Mouse (Mus musculus) adrenal gland, postnatal 36 days (tissue): ENCODE results near the gene Rbfox1. TPM values are rescaled to one million over a fixed set of nuclear protein-coding genes. Genes with fewer than 3 reads are reported as not detected.

Experiments
- DNase-seq, 2 experiments: peaks; one replicate each; pipeline ENCODE4 v3.0.0; 2021; ENCODE audit warnings: mixed read lengths in 1 of 2
- long read RNA-seq, 2 experiments: library from polyadenylated mRNA; stranded (forward); transcript quantifications; one replicate each; pipeline ENCODE4 v2.0.0; 2021; ENCODE audit warnings: borderline sequencing depth in 2 of 2
- total RNA-seq, 2 experiments: library from RNA; stranded (reverse); gene quantifications; 2 replicates each; pipeline ENCODE4 v1.2.3; 2021

The Rbfox1 gene
- total RNA-seq = 1 to 10 TPM; 1.0 to 1.1 TPM
- long read RNA-seq, experiment 1 = 0 reads
- long read RNA-seq, experiment 2 = 0 reads

DNA sequence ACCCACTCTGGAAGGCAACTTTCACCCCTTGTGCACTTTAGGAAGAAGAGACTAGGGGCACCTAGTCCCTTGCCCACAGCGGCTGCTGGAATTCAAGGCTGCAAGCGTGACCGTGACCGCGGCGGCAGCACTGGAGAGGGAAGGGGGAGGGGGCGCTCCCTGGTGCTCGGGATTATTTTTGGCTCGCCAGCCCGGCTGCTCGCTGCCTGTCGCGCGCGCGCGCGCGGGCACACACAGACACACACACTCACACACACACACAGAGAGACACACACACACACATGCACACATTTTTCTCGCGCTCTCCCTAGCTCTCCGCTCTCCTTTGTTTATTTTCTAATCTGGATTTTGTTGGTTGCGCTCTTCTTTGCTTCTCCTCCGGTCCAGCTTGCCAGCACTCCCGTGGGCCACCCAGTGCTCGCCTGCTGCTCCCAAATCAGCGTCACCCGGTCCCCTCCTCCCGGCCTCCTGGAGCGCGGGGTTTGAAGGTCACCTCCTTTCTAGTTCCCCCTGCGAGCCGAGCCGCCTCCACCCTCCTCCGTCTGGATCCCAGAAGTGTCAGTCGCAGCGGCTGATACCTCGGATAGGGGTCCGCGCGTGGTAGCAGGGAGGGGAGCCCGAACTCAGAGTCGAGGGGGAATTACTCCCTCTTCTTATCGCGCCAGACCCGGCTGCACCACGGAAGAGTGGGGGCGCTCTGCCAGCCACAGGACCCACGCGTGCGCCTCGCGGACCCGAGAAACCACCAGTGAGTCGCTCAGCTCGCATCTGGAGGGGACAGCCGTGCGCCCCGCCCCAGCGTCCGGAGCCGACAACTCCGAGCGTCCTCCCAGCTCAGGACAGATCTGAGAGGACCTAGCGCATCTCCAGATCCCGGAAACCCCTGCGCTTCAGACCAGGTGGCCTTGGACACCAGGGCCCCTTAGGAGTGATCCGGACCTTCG lies at the start of gene Rbfox1:
Gene Rbfox1, plus strand, starts transcription at position 610 of the 944 bp plus-strand sequence.
- DNase-seq = peak; percentile 28 to 36

DNA sequence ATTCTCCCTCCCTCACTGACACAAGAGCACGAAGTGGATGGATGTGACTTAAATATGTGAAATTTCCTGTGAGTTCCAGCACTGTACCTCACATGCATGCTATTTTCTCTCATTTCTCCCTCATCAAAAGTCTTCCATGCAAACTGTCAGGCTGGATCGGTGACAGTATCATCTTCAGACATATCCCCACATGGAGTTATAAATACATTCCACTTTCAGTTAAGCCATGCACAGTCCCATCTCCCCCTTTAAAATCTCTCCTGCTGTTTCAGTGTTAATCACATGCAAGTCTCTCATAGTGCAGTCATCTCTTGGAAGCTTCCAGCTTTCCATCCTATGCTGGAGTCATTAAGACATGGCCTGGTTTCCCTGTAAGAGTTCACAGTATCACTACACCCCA lies 48.4 kb upstream of the Rbfox1 start:
- DNase-seq = no peak

DNA sequence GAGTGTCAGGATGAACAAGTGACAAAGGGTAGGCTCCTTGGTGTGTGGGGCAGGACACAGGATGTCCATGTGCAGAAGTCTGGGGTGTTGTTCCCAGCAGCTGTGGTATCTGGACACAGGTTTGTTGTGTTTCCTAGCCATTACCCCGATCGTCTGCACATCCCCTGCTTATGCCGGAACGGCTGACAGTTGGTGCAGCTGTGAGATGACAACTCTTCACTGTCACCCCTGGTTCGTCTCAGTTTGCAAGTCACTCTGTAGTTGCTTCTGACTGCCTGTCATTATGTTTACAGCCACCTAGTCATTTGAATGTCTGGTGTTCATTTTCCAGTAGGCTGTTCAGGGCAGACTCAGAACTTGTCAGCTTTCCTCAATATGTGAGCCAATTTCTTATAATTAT lies 44.0 kb upstream of the Rbfox1 start:
- no peak for DNase-seq

DNA sequence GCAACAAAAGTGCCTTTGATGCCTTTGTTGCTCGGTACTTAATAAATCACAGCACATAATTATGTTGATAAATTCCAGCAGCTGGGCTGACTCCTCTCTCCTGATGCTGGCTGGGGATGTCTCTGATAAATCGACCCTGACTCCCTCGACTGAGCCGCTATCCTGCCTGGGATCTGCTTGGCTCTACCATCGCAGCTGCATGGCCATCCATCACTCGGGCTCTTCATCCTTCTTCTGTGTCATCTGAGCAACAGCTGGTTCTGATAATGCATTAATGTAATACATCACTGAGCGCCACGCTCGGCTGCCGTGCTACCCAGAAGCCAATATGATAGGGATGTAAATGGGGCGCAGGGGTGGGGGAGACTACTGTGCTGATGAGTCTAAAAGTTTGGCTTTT lies 39.5 kb upstream of the Rbfox1 start:
- DNase-seq = peak in 1 of 2 experiments; percentile 1

DNA sequence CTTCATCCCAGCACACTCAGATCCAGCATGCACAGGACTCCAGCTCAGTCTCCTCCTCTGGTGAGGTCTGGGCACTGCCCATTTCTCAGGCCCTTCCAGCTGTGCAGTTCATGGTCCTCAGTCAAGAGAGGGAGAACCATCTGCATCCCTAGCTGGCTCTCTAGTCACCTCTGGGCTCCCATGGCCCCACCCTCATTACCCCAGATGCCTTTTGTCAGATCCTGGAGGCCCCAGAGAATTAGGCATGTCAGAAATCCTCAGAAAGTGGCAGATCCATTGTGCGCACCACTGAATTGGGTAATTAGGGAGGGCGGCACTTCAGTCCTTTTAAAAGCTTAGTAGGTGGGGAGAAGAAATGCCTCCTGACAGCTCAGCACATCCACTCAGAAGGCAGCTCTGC lies 32.1 kb upstream of the Rbfox1 start:
- DNase-seq = no peak

DNA sequence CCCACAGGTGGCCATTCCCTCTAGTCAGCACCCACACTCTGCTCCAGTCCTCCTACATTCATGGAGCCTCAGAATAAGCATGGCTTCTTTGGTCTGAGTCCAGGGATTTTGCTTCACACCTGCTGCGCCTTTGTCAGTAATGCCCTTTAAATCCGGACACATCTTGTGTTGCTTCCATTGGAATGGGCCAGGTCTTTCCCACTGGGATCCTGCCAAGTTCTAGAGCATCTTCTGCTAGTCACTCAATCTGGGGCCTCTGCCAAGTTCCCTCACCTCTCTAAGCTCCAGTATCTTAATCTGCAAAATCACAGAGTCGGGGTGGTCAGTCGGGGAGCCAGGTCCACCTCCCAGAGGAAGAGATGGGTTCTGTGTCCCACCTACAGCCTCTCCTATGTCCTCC lies 20.8 kb upstream of the Rbfox1 start:
- DNase-seq = no peak

DNA sequence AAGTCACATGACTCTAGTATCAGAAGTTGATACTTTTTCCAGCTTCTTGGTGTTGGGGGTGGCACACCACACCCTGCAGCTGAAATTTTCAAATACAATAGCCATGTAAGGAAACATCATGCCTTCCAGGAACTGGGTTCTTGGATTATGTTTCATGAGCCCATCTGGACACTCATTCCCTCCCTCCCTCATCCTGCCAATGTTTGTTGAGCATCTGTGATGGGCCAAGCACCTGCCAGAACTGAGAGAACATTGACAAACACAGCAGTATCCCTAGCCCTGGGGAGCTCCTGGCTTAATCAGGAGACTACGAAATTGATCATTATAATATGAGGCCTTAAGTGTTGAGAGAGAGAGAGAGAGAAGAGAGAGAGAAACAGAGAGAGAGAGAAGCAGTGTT lies 18.2 kb upstream of the Rbfox1 start:
- no peak for DNase-seq

DNA sequence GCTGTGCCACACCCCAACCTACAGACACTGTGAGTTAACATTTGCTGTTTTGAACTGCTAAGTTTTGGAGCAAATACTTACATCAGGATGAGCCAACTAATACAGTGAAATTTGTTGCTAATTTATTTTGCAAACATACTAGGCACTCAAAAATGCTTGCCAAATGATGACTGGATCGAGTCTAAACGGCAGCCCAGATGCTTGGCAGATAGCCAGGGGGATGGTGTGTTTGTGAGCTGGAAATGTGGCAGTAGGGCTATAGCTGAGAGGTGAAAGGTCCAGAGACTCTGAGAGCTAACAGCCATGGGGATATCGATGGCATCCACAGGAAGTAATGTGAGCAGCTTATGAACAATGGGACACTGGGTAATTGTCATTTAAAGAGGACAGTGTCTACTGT lies 14.8 kb upstream of the Rbfox1 start:
- DNase-seq = peak in 1 of 2 experiments; percentile 3

DNA sequence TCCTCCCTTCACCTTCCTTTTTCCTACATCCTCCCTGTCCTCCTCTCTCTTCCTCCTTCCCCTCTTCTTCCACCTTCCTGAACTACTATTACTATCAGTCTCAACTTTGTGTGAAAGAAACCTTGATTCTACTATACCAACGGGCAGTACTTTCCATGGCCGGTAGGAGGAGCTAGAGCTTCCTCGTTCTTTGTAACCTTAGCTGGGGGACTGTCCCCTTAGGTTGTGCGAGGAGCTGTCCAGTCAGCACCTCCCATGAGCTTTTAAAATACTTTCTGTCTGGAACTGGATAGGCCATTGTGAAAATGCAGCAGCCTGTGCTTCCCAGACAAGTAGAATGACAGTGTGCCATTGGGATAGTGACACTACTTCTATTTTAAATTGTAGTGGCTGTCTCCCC lies 3.3 kb upstream of the Rbfox1 start:
- peak; percentile 81 to 84 for DNase-seq

DNA sequence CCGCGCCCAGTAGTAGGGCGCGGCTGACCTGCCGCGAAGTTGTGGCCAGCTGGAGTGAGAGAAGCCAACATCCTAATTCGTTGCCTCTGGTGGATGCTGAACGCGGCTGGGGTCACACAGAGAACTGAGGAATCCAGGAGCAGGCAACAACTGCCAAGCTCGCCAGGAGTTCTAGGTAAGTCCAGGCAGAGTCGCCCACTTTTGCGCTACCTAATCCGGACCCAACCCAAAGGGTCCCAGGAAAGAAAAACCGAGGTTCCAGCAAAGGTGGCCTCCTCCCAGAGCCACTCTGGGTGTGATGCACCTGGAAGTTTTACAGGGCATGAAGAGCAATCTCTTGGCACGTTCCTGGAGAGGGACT lies 515 bp downstream of the Rbfox1 start:
- DNase-seq = no peak

DNA sequence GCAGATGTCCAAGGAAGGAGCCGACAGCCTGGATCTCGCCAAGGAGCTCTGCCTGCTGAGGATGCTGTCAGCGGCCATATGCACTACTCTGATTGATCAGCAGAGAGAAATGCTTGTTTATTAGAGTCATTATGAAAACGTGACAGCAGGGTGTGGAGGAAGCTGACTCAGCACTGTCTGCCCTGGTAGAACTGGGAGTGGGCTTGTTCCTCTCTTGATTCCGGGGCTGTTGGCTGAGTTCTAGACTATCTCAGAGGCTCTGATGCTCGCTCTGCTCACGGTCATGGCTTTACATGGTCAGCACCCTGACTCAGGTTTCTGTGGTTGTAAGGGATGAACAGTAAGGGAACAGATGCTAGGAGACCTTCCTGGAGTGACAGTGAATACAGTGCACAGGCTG lies 10.4 kb downstream of the Rbfox1 start:
- no peak for DNase-seq

DNA sequence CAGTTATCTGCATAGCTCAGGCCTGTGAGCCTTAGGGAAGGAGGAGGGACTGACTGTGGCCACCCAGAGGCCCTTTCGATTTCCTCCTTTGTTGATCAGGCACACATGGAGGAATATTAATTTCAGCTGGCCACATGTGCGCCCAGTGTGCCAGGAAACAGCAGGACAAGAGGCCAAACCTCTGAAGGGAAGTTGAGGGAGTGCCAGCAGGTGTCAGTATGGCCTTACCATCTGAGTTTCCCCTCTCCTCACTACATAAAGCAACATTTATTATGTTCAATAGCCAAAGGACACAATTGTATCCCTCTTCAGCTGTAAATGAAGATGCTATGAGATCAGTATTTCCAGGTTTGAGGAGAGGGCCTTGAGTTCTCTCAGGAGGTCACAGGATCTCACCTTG lies 13.2 kb downstream of the Rbfox1 start:
- DNase-seq = peak in 1 of 2 experiments; percentile 31

DNA sequence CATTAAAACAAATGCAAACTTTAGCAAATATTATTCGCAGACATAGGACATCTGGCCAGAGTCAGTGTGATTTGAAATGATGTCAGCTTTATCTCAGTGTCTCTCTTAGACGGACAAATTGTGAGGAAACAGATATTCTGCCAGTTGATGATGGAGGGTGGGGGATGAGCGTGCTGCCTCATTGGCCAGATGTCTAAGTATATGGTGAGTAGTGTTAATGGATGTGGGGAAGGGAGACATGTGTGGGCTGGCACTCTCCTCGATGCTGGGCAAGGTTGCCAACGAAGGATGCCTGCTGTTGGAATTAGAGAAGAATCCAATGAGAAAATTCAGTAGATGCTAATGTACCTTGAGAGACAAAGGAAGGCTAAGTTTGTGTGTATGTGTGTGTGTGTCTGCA lies 25.6 kb downstream of the Rbfox1 start:
- no peak for DNase-seq

DNA sequence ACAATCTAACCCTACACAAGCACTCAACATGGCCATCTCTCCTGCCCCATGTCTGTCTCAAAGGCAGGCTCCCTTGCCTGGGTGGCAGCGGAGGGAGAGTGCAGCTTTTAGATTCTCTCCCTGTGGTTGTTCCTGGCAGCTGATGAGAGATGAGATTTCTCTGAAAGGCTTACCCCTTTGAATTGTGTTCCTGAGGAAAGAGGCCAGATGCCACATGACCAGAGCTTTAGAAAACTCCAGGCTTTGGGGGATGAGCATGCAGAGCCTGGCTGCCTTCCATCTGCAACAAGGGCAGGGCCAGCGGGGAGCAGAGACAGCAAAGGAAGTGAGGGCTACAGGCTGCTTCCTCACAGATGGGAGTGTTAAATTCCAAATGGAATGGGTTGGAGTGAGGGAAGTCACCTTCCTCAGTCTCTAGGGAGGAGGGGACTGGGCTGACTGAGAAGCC lies 26.7 kb downstream of the Rbfox1 start:
- peak; percentile 35 to 59 for DNase-seq

DNA sequence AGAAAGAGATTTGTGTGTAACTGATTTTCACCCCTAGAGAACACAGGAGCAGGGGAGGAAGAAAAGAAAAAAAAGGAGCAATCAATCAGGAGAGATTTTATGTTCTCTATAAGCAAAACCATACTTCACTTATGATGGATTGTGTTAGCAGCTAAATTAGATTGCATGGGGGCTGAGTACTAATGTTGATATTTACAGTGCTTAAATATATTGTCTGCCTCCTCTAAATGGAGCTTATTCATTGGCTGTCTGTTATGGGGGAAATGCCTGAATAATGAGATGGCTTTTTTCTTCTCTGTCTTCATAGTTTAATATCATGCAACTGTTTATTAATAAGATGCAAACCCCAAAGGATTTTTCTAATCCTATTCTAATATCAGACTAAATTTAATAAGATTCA lies 32.8 kb downstream of the Rbfox1 start:
- DNase-seq = no peak

DNA sequence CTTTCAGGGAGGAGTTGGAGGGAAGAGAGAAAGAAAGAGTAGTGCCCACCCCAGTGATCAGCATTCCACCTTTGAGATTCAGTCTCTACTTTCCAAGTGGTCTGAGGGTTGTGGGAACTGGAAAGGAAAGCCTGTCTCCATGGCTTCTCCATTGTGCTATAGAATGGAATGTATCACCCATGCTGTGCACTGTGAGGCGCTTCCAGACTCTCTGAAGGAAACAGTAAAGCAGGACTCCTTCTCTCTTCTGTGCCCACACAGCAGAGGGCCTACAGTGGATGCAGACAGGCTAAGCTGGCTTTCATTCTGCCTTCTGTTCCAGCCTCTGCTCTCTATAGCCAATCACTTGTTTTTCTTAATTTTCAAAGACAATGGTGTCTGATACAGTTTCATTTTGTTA lies 41.8 kb downstream of the Rbfox1 start:
- DNase-seq = no peak

DNA sequence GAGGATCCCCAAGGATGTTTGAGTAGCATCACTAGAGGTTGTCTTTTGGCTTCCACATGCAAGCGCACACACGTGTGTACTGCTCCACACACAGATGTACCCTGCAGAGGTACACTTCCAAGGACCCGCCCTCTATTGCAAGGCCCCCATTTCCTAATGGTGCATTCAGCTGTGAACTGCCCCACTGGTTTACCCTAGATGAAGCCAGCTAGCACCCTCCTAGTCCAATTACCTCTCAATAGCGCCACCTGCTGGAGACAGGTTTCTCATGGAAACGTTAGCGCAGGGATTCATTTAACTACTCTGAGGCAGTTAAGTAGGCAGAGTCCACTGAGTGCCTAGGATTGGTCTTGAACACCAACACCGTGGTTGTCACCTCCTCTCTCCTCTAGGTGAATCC lies 46.5 kb downstream of the Rbfox1 start:
- DNase-seq = peak; percentile 84

DNA sequence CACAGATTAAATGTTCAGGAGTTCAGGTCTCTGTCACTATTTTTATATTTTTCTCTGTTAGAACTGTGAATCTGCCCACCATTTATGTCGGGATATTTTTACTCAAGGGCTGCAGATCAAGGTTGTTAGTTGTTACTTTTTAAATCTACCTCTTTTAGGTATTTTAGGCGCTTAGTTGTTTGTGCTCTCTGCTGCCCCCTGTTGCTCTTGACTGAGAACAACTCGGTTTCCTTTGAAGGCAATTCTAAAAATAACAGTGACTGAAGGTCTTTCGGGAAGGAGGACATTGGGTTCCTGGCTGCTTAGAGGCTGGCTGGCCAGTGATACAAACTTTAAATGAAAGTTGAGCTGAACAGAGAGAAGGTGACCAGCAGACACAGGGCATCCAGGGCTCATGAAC lies 54.9 kb downstream of the Rbfox1 start:
- peak; percentile 5 to 52 for DNase-seq

DNA sequence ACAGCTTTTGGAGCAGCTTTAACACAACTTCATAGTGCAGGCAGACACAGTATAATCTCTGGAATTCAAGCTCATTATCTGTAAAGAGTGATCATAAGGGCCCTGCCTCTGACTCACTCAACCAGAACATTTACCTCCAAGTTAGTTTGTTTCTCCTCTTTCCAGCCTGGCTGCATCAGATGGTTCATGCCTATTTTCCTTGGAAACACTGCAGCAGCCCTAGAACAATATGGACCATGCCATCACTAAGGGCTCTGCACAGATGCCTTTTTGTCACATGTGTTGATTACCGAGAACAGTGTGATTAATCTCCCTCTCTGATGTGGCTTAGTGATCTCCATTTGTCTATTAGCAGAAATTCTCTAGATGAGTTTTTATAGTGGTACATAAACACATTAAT lies 60.5 kb downstream of the Rbfox1 start:
- DNase-seq = no peak

DNA sequence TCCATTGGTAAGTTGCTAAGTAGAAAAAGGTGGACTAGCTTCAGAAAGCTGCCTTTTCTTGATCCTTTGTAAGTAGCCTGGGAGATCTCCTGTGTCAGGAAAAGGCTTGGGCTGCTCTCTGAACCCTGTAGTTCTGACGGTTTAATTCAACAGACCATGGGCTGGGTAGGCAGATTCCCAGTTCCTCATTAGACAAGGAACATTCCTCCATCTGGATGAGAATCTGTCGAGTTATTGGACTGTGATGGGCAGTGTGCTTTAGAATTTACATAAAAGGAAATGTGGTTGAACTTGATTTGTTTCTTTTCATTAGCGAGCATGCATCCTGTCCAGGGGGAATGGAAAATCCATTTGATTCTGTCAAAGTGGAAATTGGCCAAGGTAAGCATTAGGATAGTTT lies 68.0 kb downstream of the Rbfox1 start:
- no peak for DNase-seq

DNA sequence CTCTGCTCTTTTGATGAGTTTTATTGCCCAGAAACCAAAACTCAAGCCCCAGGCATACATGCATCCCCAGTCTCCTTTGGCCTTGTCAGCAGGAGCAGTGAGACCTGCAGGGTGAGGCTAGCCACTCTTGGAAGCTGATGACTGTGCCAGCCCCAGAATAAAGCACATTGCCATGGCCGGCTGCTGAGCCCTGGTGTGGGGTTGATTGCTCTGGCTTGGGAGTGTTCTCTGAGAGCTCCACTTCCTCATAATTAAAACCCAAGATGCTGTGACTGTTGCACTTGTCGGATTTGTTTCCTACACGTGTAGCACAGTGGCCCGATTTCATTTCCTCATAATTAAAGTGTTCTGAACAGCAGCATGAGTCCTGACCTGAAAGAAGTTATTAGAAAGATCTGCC lies 72.3 kb downstream of the Rbfox1 start:
- no peak for DNase-seq

DNA sequence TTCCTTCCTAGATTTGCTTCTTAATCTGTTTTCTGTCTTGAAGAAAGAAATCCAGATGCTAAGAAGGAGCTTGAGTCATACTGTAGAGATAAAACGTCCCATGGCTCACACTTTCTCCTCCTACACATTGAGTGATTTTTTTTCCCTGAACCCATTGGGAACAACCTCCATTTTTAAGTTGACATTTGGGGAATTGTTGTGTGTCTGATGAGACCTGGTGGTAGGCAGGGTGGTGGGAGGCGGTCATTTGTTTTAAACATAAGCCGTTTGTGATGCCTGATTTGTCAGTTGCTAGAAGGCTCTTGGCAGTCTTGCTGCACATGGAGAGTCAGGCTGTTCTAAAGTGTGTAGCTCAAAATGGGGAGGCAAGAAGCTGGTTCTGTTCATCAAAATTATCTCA lies 76.6 kb downstream of the Rbfox1 start:
- DNase-seq = no peak

DNA sequence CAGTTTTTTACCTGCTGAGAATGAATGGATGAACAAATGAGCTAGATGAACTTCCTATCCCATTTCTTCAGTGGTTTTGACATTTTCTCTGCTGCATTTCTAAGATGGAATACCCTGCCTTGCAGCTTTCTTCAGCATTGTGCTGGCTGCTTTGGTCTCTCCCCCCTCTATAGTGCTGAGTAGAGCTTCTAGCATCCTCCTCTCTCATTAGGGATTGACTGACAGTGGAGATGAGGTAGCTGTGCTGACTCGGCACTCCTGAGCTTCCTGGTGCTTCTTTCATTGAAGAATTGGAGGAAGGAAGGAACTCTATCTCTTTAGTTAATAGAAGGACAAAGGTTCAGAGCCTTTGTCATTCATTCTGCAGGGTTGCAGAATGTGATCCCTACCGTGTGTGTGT lies 89.0 kb downstream of the Rbfox1 start:
- DNase-seq = no peak
